Mouse (Mus musculus): Measurements from ENCODE around the gene Rnf150. TPM values are rescaled to one million over a fixed set of nuclear protein-coding genes. Genes with fewer than 3 reads are reported as not detected.

The Rnf150 gene
- polyA plus RNA-seq, 1 experiment: 1.4 TPM

- no peaks in the 10 kb centered on the region for H3K4me1 ChIP-seq (ENCODE audit: control insufficient read depth, insufficient read depth, low read length)
- H3K4me3 ChIP-seq (replicated peaks; ENCODE audit: control insufficient read depth, low read depth, low read length): no peak overlapping the region
- H3K27ac ChIP-seq (ENCODE audit: control insufficient read depth, insufficient read depth, low read depth, low read length, poor library complexity): no peak overlapping the region
- TF ChIP-seq POLR2A (IDR thresholded peaks at IDR 0.05; ENCODE audit: borderline replicate concordance, control insufficient read depth, low read depth, low read length): no peak
- TF ChIP-seq CTCF (IDR thresholded peaks at IDR 0.05; ENCODE audit: control insufficient read depth, insufficient read depth, low read length): no peak
- 90% methylated on average over 6 of the region's 6 CpGs for WGBS
These were observed 185.4 kb downstream of the Rnf150 start for GRCm38 (mm10) chr8:83048527-83048926.

- Histone ChIP-seq H3K4me3 (replicated peaks; ENCODE audit: control insufficient read depth, low read depth, low read length) (no peak overlapping the region), H3K27ac (ENCODE audit: control insufficient read depth, insufficient read depth, low read depth, low read length, poor library complexity) (no peak overlapping the region), H3K4me1 (ENCODE audit: control insufficient read depth, insufficient read depth, low read length) (no peaks in the 10 kb centered on the region)
- WGBS: 77% methylated on average over 7 of the region's 7 CpGs
- TF ChIP-seq POLR2A (IDR thresholded peaks at IDR 0.05; ENCODE audit: borderline replicate concordance, control insufficient read depth, low read depth, low read length): no peak
- no peak for TF ChIP-seq CTCF (IDR thresholded peaks at IDR 0.05; ENCODE audit: control insufficient read depth, insufficient read depth, low read length)
These were observed 186.0 kb downstream of the Rnf150 start for GRCm38 (mm10) chr8:83049171-83049601.

GRCm38 (mm10) chr8:83049616-83050015 is 186.5 kb downstream of the Rnf150 start:
- 79% methylated on average over 1 of the region's 1 CpGs for WGBS
- Histone ChIP-seq H3K27ac (ENCODE audit: control insufficient read depth, insufficient read depth, low read depth, low read length, poor library complexity) (no peak overlapping the region), H3K4me3 (replicated peaks; ENCODE audit: control insufficient read depth, low read depth, low read length) (no peak overlapping the region), H3K4me1 (ENCODE audit: control insufficient read depth, insufficient read depth, low read length) (no peaks in the 10 kb centered on the region)
- TF ChIP-seq POLR2A (IDR thresholded peaks at IDR 0.05; ENCODE audit: borderline replicate concordance, control insufficient read depth, low read depth, low read length) (no peak), CTCF (IDR thresholded peaks at IDR 0.05; ENCODE audit: control insufficient read depth, insufficient read depth, low read length) (no peak)

- no peak overlapping the region for H3K4me3 ChIP-seq (replicated peaks; ENCODE audit: control insufficient read depth, low read depth, low read length)
- H3K27ac ChIP-seq (ENCODE audit: control insufficient read depth, insufficient read depth, low read depth, low read length, poor library complexity): no peak overlapping the region
- WGBS: 87% methylated on average over 4 of the region's 4 CpGs
- no peaks in the 10 kb centered on the region for H3K4me1 ChIP-seq (ENCODE audit: control insufficient read depth, insufficient read depth, low read length)
- TF ChIP-seq CTCF (IDR thresholded peaks at IDR 0.05; ENCODE audit: control insufficient read depth, insufficient read depth, low read length): no peak
These were observed 189.7 kb downstream of the Rnf150 start for GRCm38 (mm10) chr8:83052896-83053295.

- no peak overlapping the region for H3K4me3 ChIP-seq (replicated peaks; ENCODE audit: control insufficient read depth, low read depth, low read length)
- H3K27ac ChIP-seq (ENCODE audit: control insufficient read depth, insufficient read depth, low read depth, low read length, poor library complexity): no peak overlapping the region
- 48% methylated on average over 3 of the region's 3 CpGs for WGBS
- TF ChIP-seq CTCF (IDR thresholded peaks at IDR 0.05; ENCODE audit: control insufficient read depth, insufficient read depth, low read length): no peak
- no peak for TF ChIP-seq POLR2A (IDR thresholded peaks at IDR 0.05; ENCODE audit: borderline replicate concordance, control insufficient read depth, low read depth, low read length)
- H3K4me1 ChIP-seq (ENCODE audit: control insufficient read depth, insufficient read depth, low read length): no peaks in the 10 kb centered on the region
These were observed 191.6 kb downstream of the Rnf150 start for GRCm38 (mm10) chr8:83054801-83055200.

GRCm38 (mm10) chr8:83058951-83059350 is 195.8 kb downstream of the Rnf150 start:
- 86% methylated on average over 8 of the region's 8 CpGs for WGBS
- no peak overlapping the region for H3K4me3 ChIP-seq (replicated peaks; ENCODE audit: control insufficient read depth, low read depth, low read length)

GRCm38 (mm10) chr8:83060076-83060475 is 196.9 kb downstream of the Rnf150 start:
- 79% methylated on average over 2 of the region's 2 CpGs for WGBS
- Histone ChIP-seq H3K4me1 (ENCODE audit: control insufficient read depth, insufficient read depth, low read length) (peaks cover 2% of the 10 kb centered on the region), H3K27ac (ENCODE audit: control insufficient read depth, insufficient read depth, low read depth, low read length, poor library complexity) (no peak overlapping the region), H3K4me3 (replicated peaks; ENCODE audit: control insufficient read depth, low read depth, low read length) (no peak overlapping the region)
- TF ChIP-seq CTCF (IDR thresholded peaks at IDR 0.05; ENCODE audit: control insufficient read depth, insufficient read depth, low read length) (no peak), POLR2A (IDR thresholded peaks at IDR 0.05; ENCODE audit: borderline replicate concordance, control insufficient read depth, low read depth, low read length) (no peak)

More at GRCm38 (mm10) chr8:83058951-83059350, 195.8 kb downstream of the Rnf150 start:
- no peaks in the 10 kb centered on the region; the same call in 1 of the 2 replicates for H3K4me1 ChIP-seq (ENCODE audit: control insufficient read depth, insufficient read depth, low read length)
- TF ChIP-seq CTCF (IDR thresholded peaks at IDR 0.05; ENCODE audit: control insufficient read depth, insufficient read depth, low read length): no peak
- no peak overlapping the region for H3K27ac ChIP-seq (ENCODE audit: control insufficient read depth, insufficient read depth, low read depth, low read length, poor library complexity)

GRCm38 (mm10) chr8:83061257-83061656 is 198.1 kb downstream of the Rnf150 start:
- 92% methylated on average over 5 of the region's 5 CpGs for WGBS
- Histone ChIP-seq H3K27ac (ENCODE audit: control insufficient read depth, insufficient read depth, low read depth, low read length, poor library complexity) (no peak overlapping the region), H3K4me1 (ENCODE audit: control insufficient read depth, insufficient read depth, low read length) (peaks cover 2% of the 10 kb centered on the region), H3K4me3 (replicated peaks; ENCODE audit: control insufficient read depth, low read depth, low read length) (no peak overlapping the region)
- no peak for TF ChIP-seq POLR2A (IDR thresholded peaks at IDR 0.05; ENCODE audit: borderline replicate concordance, control insufficient read depth, low read depth, low read length)
- no peak for TF ChIP-seq CTCF (IDR thresholded peaks at IDR 0.05; ENCODE audit: control insufficient read depth, insufficient read depth, low read length)

- H3K4me3 ChIP-seq (replicated peaks; ENCODE audit: control insufficient read depth, low read depth, low read length): no peak overlapping the region
- TF ChIP-seq POLR2A (IDR thresholded peaks at IDR 0.05; ENCODE audit: borderline replicate concordance, control insufficient read depth, low read depth, low read length) (no peak), CTCF (IDR thresholded peaks at IDR 0.05; ENCODE audit: control insufficient read depth, insufficient read depth, low read length) (no peak)
- H3K4me1 ChIP-seq (ENCODE audit: control insufficient read depth, insufficient read depth, low read length): peaks cover 2% of the 10 kb centered on the region
- 37% methylated on average over 3 of the region's 3 CpGs for WGBS
- H3K27ac ChIP-seq (ENCODE audit: control insufficient read depth, insufficient read depth, low read depth, low read length, poor library complexity): no peak overlapping the region
These were observed 198.7 kb downstream of the Rnf150 start for GRCm38 (mm10) chr8:83061873-83062272.
